8 mouse cellular contexts compared by ENCODE assay signal in genomic region chr14:79203496-79204158, GRCm38 (mm10). TPM values are rescaled to one million over a fixed set of nuclear protein-coding genes. Genes with fewer than 3 reads are reported as not detected.
DNase-seq lines count a peak whose midpoint lies in the region; ATAC-seq and TF ChIP-seq lines count a peak whose summit lies in the region.
"Had no signal": no experiment of that assay in that cellular context is flagged by ENCODE, and none has a peak within 500 bp of the region (broad histone marks: within the 10 kb centered on the region; RNA-seq: fewer than 3 reads in every experiment).

No protein-coding gene starts in this region.

- WGBS in intestine, embryonic 16.5 days: 29% methylated on average over 12 of the region's 12 CpGs

- no peak overlapping the region for H3K4me2 ChIP-seq in intestine, embryonic 16.5 days (ENCODE audit: low read depth, low read length)

- peak; percentile 59 for ATAC-seq in intestine, embryonic 16.5 days

- H3K9ac ChIP-seq in intestine, embryonic 16.5 days (ENCODE audit: low read depth, low read length): 0 out of 2 replicates have a peak overlapping the region, but pooled peaks have one; percentile 16

- no peak overlapping the region for H3K4me3 ChIP-seq in embryonic fibroblast, embryonic 13.5 days (ENCODE audit: insufficient read depth, low read length)
- H3K4me3 ChIP-seq in intestine, embryonic 16.5 days (ENCODE audit: low read length): no peak overlapping the region

- DNase-seq in right cerebral cortex, postnatal 10 days (ENCODE audit: low spot score in 2 of 2): peak; percentile 63 to 74
- DNase-seq in right cerebral cortex, postnatal 4 days: no peak
- peak; percentile 95 for DNase-seq in retina, postnatal 1 day
- DNase-seq in spleen, adult 12 weeks (ENCODE audit: low spot score): no peak
- DNase-seq in kidney, postnatal 14 days: no peak

- no peak for TF ChIP-seq CTCF in embryonic fibroblast, embryonic 13.5 days (IDR thresholded peaks at IDR 0.05; ENCODE audit: borderline replicate concordance, insufficient read depth, low read length)

- peaks cover 13% of the 10 kb centered on the region for H3K4me1 ChIP-seq in embryonic fibroblast, embryonic 13.5 days (ENCODE audit: control insufficient read depth, insufficient read depth, low read length)
- peaks cover 5% of the 10 kb centered on the region; the same call in 1 of the 2 replicates for H3K4me1 ChIP-seq in intestine, embryonic 16.5 days (ENCODE audit: control insufficient read depth, insufficient read depth, low read length)

- no peaks in the 10 kb centered on the region for H3K9me3 ChIP-seq in intestine, embryonic 16.5 days (ENCODE audit: control insufficient read depth, low read length)

- H3K27ac ChIP-seq in embryonic fibroblast, embryonic 13.5 days (ENCODE audit: insufficient read depth, low read length): peak overlapping the region; percentile 48
- no peak overlapping the region for H3K27ac ChIP-seq in intestine, embryonic 16.5 days (ENCODE audit: low read length)

- no peaks in the 10 kb centered on the region for H3K27me3 ChIP-seq in intestine, embryonic 16.5 days (replicated peaks; ENCODE audit: control insufficient read depth, insufficient read depth, low read length)

- no peaks in the 10 kb centered on the region for H3K36me3 ChIP-seq in intestine, embryonic 16.5 days (ENCODE audit: control insufficient read depth, insufficient read depth, low read length)

- TF ChIP-seq POLR2A in embryonic fibroblast, embryonic 13.5 days (IDR thresholded peaks at IDR 0.05; ENCODE audit: low read depth, low read length): no peak

RNA-seq across cellular contexts. Expression of gene Zfp957, which starts 43.5 kb away (rescaled TPM):
- not detected in 2 replicates for polyA plus RNA-seq in embryonic fibroblast, embryonic 13.5 days (2011; ENCODE audit: insufficient read length, low read depth, missing spikeins)
- not detected in 2 replicates for polyA plus RNA-seq in intestine, embryonic 16.5 days (2015; fragmentation: Nextera tagmentation; extraction: Ambion mirVana)
- polyA plus RNA-seq: small intestine, adult 2 months had no signal

Comparison
In these comparisons a context has a peak if more than half of its experiments do, and no peak if none do; other contexts are left out.
1. DNase-seq: peak in right cerebral cortex, postnatal 10 days (2 of 2) and retina, postnatal 1 day (single experiment); none in right cerebral cortex, postnatal 4 days (single experiment), spleen, adult 12 weeks (single experiment) and kidney, postnatal 14 days (single experiment).